ENCODE assay signal across 9 mouse cellular contexts in genomic region chr4:47518551-47519181, GRCm38 (mm10). TPM values are rescaled to one million over a fixed set of nuclear protein-coding genes. Genes with fewer than 3 reads are reported as not detected.
DNase-seq lines count a peak whose midpoint lies in the region; ATAC-seq lines count a peak whose summit lies in the region.
"Had no signal": no experiment of that assay in that cellular context is flagged by ENCODE, and none has a peak within 500 bp of the region (broad histone marks: within the 10 kb centered on the region; RNA-seq: fewer than 3 reads in every experiment).

No protein-coding gene starts in this region.

- DNase-seq in neural tube, embryonic 11.5 days (ENCODE audit: low spot score), result no peak
- no peak for DNase-seq in neural tube, embryonic 10.5 days (ENCODE audit: extremely low spot score, low spot score)
- peak; percentile 18 for DNase-seq in thymus, postnatal 25 days
- DNase-seq in gastrocnemius, postnatal 10 days, result no peak
- no peak for DNase-seq in adrenal gland, adult (ENCODE audit: inconsistent age in 2 of 2, low spot score in 1 of 2)

- WGBS in neural tube, embryonic 11.5 days, result 51% methylated on average over 12 of the region's 12 CpGs
- WGBS in forebrain, embryonic 16.5 days, result 28% methylated on average over 12 of the region's 12 CpGs
- WGBS in limb, embryonic 13.5 days, result 41% methylated on average over 12 of the region's 12 CpGs

- H3K27ac ChIP-seq in neural tube, embryonic 11.5 days (ENCODE audit: low read depth, low read length), result no peak overlapping the region
- H3K27ac ChIP-seq in forebrain, embryonic 16.5 days (ENCODE audit: low read length), result peak overlapping the region; percentile 77
- no peak overlapping the region for H3K27ac ChIP-seq in limb, embryonic 13.5 days
- H3K27ac ChIP-seq: macrophage had no signal

- 0 out of 2 replicates have a peak, but pooled peaks have one; percentile 27 for ATAC-seq in neural tube, embryonic 11.5 days (ENCODE audit: insufficient read depth, low FRiP score, low TSS enrichment)
- ATAC-seq in forebrain, embryonic 16.5 days, result peak; percentile 74
- ATAC-seq in limb, embryonic 13.5 days (ENCODE audit: low FRiP score, low read depth), result 0 out of 2 replicates have a peak, but pooled peaks have one; percentile 60
- ATAC-seq in monocyte, adult 5-6 weeks (replicated peaks; ENCODE audit: insufficient number of reproducible peaks, low FRiP score, low TSS enrichment, poor library complexity, severe bottlenecking), result no peak

- H3K9me3 ChIP-seq in neural tube, embryonic 11.5 days (ENCODE audit: control insufficient read depth, low read length), result no peaks in the 10 kb centered on the region
- no peaks in the 10 kb centered on the region for H3K9me3 ChIP-seq in forebrain, embryonic 16.5 days (ENCODE audit: control insufficient read depth, low read length)
- H3K9me3 ChIP-seq in limb, embryonic 13.5 days, result no peaks in the 10 kb centered on the region

- H3K4me2 ChIP-seq in neural tube, embryonic 11.5 days (ENCODE audit: low read depth), result no peak overlapping the region
- no peak overlapping the region for H3K4me2 ChIP-seq in forebrain, embryonic 16.5 days (ENCODE audit: low read length)
- no peak overlapping the region for H3K4me2 ChIP-seq in limb, embryonic 13.5 days (replicated peaks)

- H3K9ac ChIP-seq in neural tube, embryonic 11.5 days (ENCODE audit: low read length), result no peak overlapping the region
- H3K9ac ChIP-seq in forebrain, embryonic 16.5 days (replicated peaks; ENCODE audit: low read depth, low read length), result no peak overlapping the region
- no peak overlapping the region for H3K9ac ChIP-seq in limb, embryonic 13.5 days

- H3K4me1 ChIP-seq in neural tube, embryonic 11.5 days (ENCODE audit: control insufficient read depth, insufficient read depth, low read length), result no peaks in the 10 kb centered on the region
- peaks cover 9% of the 10 kb centered on the region for H3K4me1 ChIP-seq in forebrain, embryonic 16.5 days (replicated peaks; ENCODE audit: control insufficient read depth, insufficient read depth, low read length)
- no peaks in the 10 kb centered on the region for H3K4me1 ChIP-seq in limb, embryonic 13.5 days

- no peak overlapping the region for H3K4me3 ChIP-seq in neural tube, embryonic 11.5 days (ENCODE audit: low read depth, low read length)
- H3K4me3 ChIP-seq in forebrain, embryonic 16.5 days (replicated peaks; ENCODE audit: low read length), result no peak overlapping the region
- H3K4me3 ChIP-seq in limb, embryonic 13.5 days, result no peak overlapping the region

- no peaks in the 10 kb centered on the region for H3K36me3 ChIP-seq in neural tube, embryonic 11.5 days (ENCODE audit: control insufficient read depth, insufficient read depth, low read length)
- H3K36me3 ChIP-seq in forebrain, embryonic 16.5 days (ENCODE audit: control insufficient read depth, insufficient read depth), result no peaks in the 10 kb centered on the region
- H3K36me3 ChIP-seq in limb, embryonic 13.5 days, result no peaks in the 10 kb centered on the region

- no peaks in the 10 kb centered on the region for H3K27me3 ChIP-seq in neural tube, embryonic 11.5 days (ENCODE audit: control insufficient read depth, insufficient read depth, low read length)
- no peaks in the 10 kb centered on the region for H3K27me3 ChIP-seq in forebrain, embryonic 16.5 days (replicated peaks; ENCODE audit: control insufficient read depth, insufficient read depth, low read length)
- H3K27me3 ChIP-seq in limb, embryonic 13.5 days, result no peaks in the 10 kb centered on the region

RNA-seq across cellular contexts. Expression of gene Sec61b, which starts 44.2 kb away (rescaled TPM):
- polyA plus RNA-seq in neural tube, embryonic 11.5 days (2014; fragmentation: Nextera tagmentation; extraction: Ambion mirVana), result 350 and 400 TPM in 2 replicates
- polyA plus RNA-seq in forebrain, embryonic 16.5 days (2015; fragmentation: Nextera tagmentation; extraction: Ambion mirVana), result 209 and 215 TPM in 2 replicates
- 455 and 473 TPM in 2 replicates for polyA plus RNA-seq in limb, embryonic 13.5 days (2015; fragmentation: Nextera tagmentation; extraction: Ambion mirVana)
- 10 to 100 TPM; 56.2 to 57.2 TPM for total RNA-seq in gastrocnemius, postnatal 10 days (2021)
- 116 to 119 TPM (median 117 TPM) in 3 replicates for total RNA-seq in monocyte, adult 5-6 weeks (2017)

RNA-seq across cellular contexts. Expression of gene Alg2, which starts 44.5 kb away (rescaled TPM):
- 150 and 162 TPM in 2 replicates for polyA plus RNA-seq in neural tube, embryonic 11.5 days (2014; fragmentation: Nextera tagmentation; extraction: Ambion mirVana)
- 226 and 239 TPM in 2 replicates for polyA plus RNA-seq in forebrain, embryonic 16.5 days (2015; fragmentation: Nextera tagmentation; extraction: Ambion mirVana)
- polyA plus RNA-seq in limb, embryonic 13.5 days (2015; fragmentation: Nextera tagmentation; extraction: Ambion mirVana), result 89.7 and 92.2 TPM in 2 replicates
- total RNA-seq in gastrocnemius, postnatal 10 days (2021), result 10 to 100 TPM; 17.2 to 20.1 TPM
- 5.8 to 17.7 TPM (median 6.6 TPM) in 3 replicates for total RNA-seq in monocyte, adult 5-6 weeks (2017)
